Mouse (Mus musculus): ENCODE data around the gene Gm20431.

Gene Gm20431

GRCm38 (mm10) chr2:167565312-167565656, 96.0 kb downstream of the Gm20431 start:
- no peak for DNase-seq

- DNase-seq, result no peak
Measured at GRCm38 (mm10) chr2:167564551-167565311, 96.6 kb downstream of the Gm20431 start.

GRCm38 (mm10) chr2:167563703-167564102, 97.6 kb downstream of the Gm20431 start:
- DNase-seq, result no peak

- DNase-seq, result no peak
Measured at GRCm38 (mm10) chr2:167563035-167563434, 98.3 kb downstream of the Gm20431 start.

GRCm38 (mm10) chr2:167562101-167562500, 99.2 kb downstream of the Gm20431 start:
- DNase-seq, result no peak

- no peak for DNase-seq
Measured at GRCm38 (mm10) chr2:167559413-167559812, 101.9 kb downstream of the Gm20431 start.

Measured in cerebellum, adult 11-12 months (tissue).